Mouse (Mus musculus) inflammation-experienced regulatory T-cells (primary cell): ENCODE results near the gene Rgs11. TPM values are rescaled to one million over a fixed set of nuclear protein-coding genes. Genes with fewer than 3 reads are reported as not detected.

Experiments
- polyA plus RNA-seq, 2 experiments: library from polyadenylated mRNA; unstranded; fragments of 100-300 nt; shearing (Covaris generic); gene quantifications; one replicate each; pipeline ENCODE4 v1.2.1; 2017

Gene Rgs11
- 10 to 100 TPM; 10.1 to 13.5 TPM for polyA plus RNA-seq

GRCm38 (mm10) chr17:26202737-26203136 lies at the start of gene Rgs11:
TSS of gene Rgs11 (plus strand) at chr17:26202951.

GRCm38 (mm10) chr17:26198892-26199291 lies 3.9 kb upstream of the Rgs11 start, which contains the start of gene Pdia2:
TSS of gene Pdia2 (minus strand) at chr17:26199087.

GRCm38 (mm10) chr17:26207686-26208085 lies 4.9 kb downstream of the Rgs11 start, which contains the start of gene Arhgdig:
TSS of gene Arhgdig (minus strand) at chr17:26207786.

GRCm38 (mm10) chr17:26244101-26244841 lies 41.5 kb downstream of the Rgs11 start, which contains the start of gene Fam234a:
TSS of gene Fam234a (minus strand) at chr17:26244242.

GRCm38 (mm10) chr17:26252539-26253251 lies 49.9 kb downstream of the Rgs11 start, which contains the start of gene Luc7l:
TSS of gene Luc7l (plus strand) at chr17:26252896.

Other genes starting within 250 kb of the Rgs11 start
- gene Capn15, start 217.2 kb upstream of the Rgs11 start, polyA plus RNA-seq, result 10 to 100 TPM; 26.6 to 29.0 TPM
- gene Rab11fip3, start 133.4 kb upstream of the Rgs11 start, polyA plus RNA-seq, result 10 to 100 TPM; 12.8 to 16.0 TPM
- 10 to 100 TPM; 27.4 to 32.9 TPM for gene Decr2, start 112.6 kb upstream of the Rgs11 start, polyA plus RNA-seq
- 10 to 100 TPM in 1 of 2 experiments, under 1 TPM in 1; 0.90 to 11.4 TPM for gene Nme4, start 107.3 kb upstream of the Rgs11 start, polyA plus RNA-seq
- gene Tmem8, start 89.7 kb upstream of the Rgs11 start, polyA plus RNA-seq, result 10 to 100 TPM; 33.9 to 35.3 TPM
- gene Mrpl28, start 79.5 kb upstream of the Rgs11 start, polyA plus RNA-seq, result 10 to 100 TPM; 65.8 to 72.4 TPM
- gene Axin1, start 64.3 kb upstream of the Rgs11 start, polyA plus RNA-seq, result 100 to 1,000 TPM in 1 of 2 experiments, 10 to 100 TPM in 1; 86.4 to 112 TPM
- 1 to 10 TPM in 1 of 2 experiments, not detected in 1; 1.7 TPM for gene Pdia2, start 3.9 kb upstream of the Rgs11 start, polyA plus RNA-seq
- gene Arhgdig, start 4.8 kb downstream of the Rgs11 start, polyA plus RNA-seq, result under 1 TPM in 1 of 2 experiments, not detected in 1; 0.20 TPM
- gene Fam234a, start 41.3 kb downstream of the Rgs11 start, polyA plus RNA-seq, result 10 to 100 TPM; 17.1 to 25.9 TPM
- gene Luc7l, start 49.9 kb downstream of the Rgs11 start, polyA plus RNA-seq, result 100 to 1,000 TPM in 1 of 2 experiments, 10 to 100 TPM in 1; 91.3 to 149 TPM
- 1 to 10 TPM in 1 of 2 experiments, under 1 TPM in 1; 0.10 to 1.7 TPM for gene Neurl1b, start 211.9 kb downstream of the Rgs11 start, polyA plus RNA-seq